Mouse (Mus musculus) CH12.LX (cell line): ENCODE measurements at regions not wholly inside any gene's neighbourhood (a gene's known extent, or its start where the extent isn't known, plus 50 kb on each side); places are given as distances from the start of the nearest gene placed in this dataset.

Experiments used
- CTCF ChIP-seq, 2 experiments: IDR thresholded peaks in 1 of 2; conservative IDR thresholded peaks in 1 of 2; 2 replicates each; pipeline ENCODE4 v1.5.1; 2011 to 2012; ENCODE audit warnings: low read depth in 2 of 2, low read length in 2 of 2, improper control_type of control experiment in 1 of 2, inconsistent platforms in 1 of 2, mild to moderate bottlenecking in 1 of 2, moderate library complexity in 1 of 2
- EP300 ChIP-seq: IDR thresholded peaks from 2 replicates; pipeline ENCODE4 v1.6.1; 2011; ENCODE audit warnings: low read length, improper control_type of control experiment
- JUND ChIP-seq: conservative IDR thresholded peaks from 2 replicates; pipeline ENCODE4 v1.6.1; 2011; ENCODE audit warnings: low read depth, low read length, improper control_type of control experiment
- NELFE ChIP-seq: IDR thresholded peaks from 2 replicates; pipeline ENCODE4 v1.6.1; 2011; ENCODE audit warnings: low read depth, low read length, improper control_type of control experiment
- POLR2A ChIP-seq: IDR thresholded peaks from 2 replicates; pipeline ENCODE4 v1.6.1; 2011; ENCODE audit warnings: low read depth, mild to moderate bottlenecking, improper control_type of control experiment, low read length
- RCOR1 ChIP-seq: conservative IDR thresholded peaks from 2 replicates; pipeline ENCODE4 v1.6.1; 2012; ENCODE audit warnings: low read depth, mild to moderate bottlenecking, inconsistent platforms, low read length, improper control_type of control experiment
- SIN3A ChIP-seq: IDR thresholded peaks from 2 replicates; pipeline ENCODE4 v1.6.1; 2012; ENCODE audit warnings: low read length, improper control_type of control experiment, inconsistent platforms
- TCF12 ChIP-seq: IDR thresholded peaks from 2 replicates; pipeline ENCODE4 v1.6.1; 2014; ENCODE audit warnings: low read depth, mild to moderate bottlenecking, inconsistent platforms, low read length, improper control_type of control experiment

GRCm38 (mm10) chr3:119890911-119891310 lies 106.6 kb upstream of the Ptbp2 start:
- TF ChIP-seq JUND (no peak), POLR2A (no peak), NELFE (no peak), TCF12 (no peak), RCOR1 (no peak), EP300 (no peak), CTCF (conservative IDR thresholded peaks at IDR 0.05 in 1 of 2, IDR thresholded peaks at IDR 0.05 in 1 of 2; ENCODE audit: low read depth in 2 of 2, low read length in 2 of 2) (no peak), SIN3A (no peak)
